Mouse (Mus musculus) cortical plate, adult 2 months (tissue): ENCODE results near the gene Tanc1.

ENCODE experiments used
- CTCF ChIP-seq: fragments of 200-500 bp; IDR thresholded peaks from 2 replicates; pipeline ENCODE4 v1.5.1; 2011; ENCODE audit warnings: mild to moderate bottlenecking, control low read depth, low read length; ENCODE audit not compliant: insufficient read depth; ENCODE audit errors: extremely low read depth
- POLR2A ChIP-seq: fragments of 200-500 bp; IDR thresholded peaks from 2 replicates; pipeline ENCODE4 v1.6.1; 2011; ENCODE audit warnings: mild to moderate bottlenecking, low read length, control low read depth; ENCODE audit not compliant: insufficient read depth; ENCODE audit errors: extremely low read depth

GRCm38 (mm10) chr2:59840191-59840590 is 228.3 kb downstream of the Tanc1 start:
- TF ChIP-seq CTCF = no peak
- no peak for TF ChIP-seq POLR2A
